Mouse (Mus musculus): ENCODE data around the gene Qsox2. TPM values are rescaled to one million over a fixed set of nuclear protein-coding genes. Genes with fewer than 3 reads are reported as not detected.

Gene Qsox2
- polyA plus RNA-seq, 1 experiment, result 17.2 TPM

DNA sequence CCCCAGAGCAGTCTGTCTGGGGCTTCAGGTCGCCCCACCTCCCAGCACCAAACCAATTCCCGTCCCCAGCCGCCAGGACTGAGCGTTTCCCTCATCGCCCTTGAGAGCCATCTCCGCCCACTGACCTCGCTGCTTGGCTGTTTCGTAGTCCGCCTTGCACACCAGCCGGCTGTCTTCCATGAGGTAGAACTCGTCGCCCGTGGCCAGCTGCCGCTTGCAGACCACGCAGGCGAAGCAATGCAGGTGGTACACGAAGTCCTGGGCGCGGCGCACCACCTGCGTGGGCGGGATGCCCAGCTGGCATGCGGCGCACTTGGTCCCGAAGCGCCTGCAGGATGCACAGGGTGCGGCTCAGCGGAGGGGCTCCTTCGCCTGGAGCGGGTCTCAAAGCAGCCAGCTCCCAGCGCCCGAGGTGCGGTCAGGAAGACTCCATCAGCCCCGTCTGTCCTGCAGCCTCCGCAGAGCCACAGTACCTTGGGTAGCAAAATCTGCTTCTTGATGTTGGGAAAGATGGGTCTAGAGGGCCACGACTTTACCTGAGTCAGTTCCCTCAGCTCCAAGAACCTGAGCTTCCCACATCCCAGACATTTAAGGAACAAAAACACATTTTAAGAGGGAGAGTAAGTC, 34.4 kb downstream of the Qsox2 start:
- peak overlapping the region; percentile 44 for H3K9ac ChIP-seq (ENCODE audit: low read depth, poor library complexity, severe bottlenecking)
- no peaks in the 10 kb centered on the region for H3K36me3 ChIP-seq (ENCODE audit: control insufficient read depth, insufficient read depth, low read length, poor library complexity, severe bottlenecking)
- TF ChIP-seq EP300 (IDR thresholded peaks at IDR 0.05; ENCODE audit: insufficient read depth, low read depth, low read length) (no peak), CTCF (IDR thresholded peaks at IDR 0.05; ENCODE audit: low read depth, low read length) (no peak), POLR2A (IDR thresholded peaks at IDR 0.05; ENCODE audit: insufficient read depth, low read length) (no peak)
- H3K27ac ChIP-seq (ENCODE audit: insufficient read depth, low read length), result no peak overlapping the region
- H3K27me3 ChIP-seq (ENCODE audit: control insufficient read depth, insufficient read depth, low read length, poor library complexity, severe bottlenecking), result peaks cover 2% of the 10 kb centered on the region
- no peaks in the 10 kb centered on the region for H3K9me3 ChIP-seq (replicated peaks; ENCODE audit: control insufficient read depth, insufficient read depth, low read length, poor library complexity, severe bottlenecking)
- no peaks in the 10 kb centered on the region for H3K4me1 ChIP-seq (ENCODE audit: control insufficient read depth, insufficient read depth, low read length)
- peak overlapping the region; percentile 44 for H3K4me3 ChIP-seq (ENCODE audit: low read depth, low read length)

GRCm38 (mm10) chr2:26201926-26202848, 35.1 kb downstream of the Qsox2 start:
- Histone ChIP-seq H3K36me3 (ENCODE audit: control insufficient read depth, insufficient read depth, low read length, poor library complexity, severe bottlenecking) (no peaks in the 10 kb centered on the region), H3K9ac (ENCODE audit: low read depth, poor library complexity, severe bottlenecking) (peak overlapping the region; percentile 44), H3K4me3 (ENCODE audit: low read depth, low read length) (peak overlapping the region; percentile 44), H3K27ac (ENCODE audit: insufficient read depth, low read length) (no peak overlapping the region), H3K4me1 (ENCODE audit: control insufficient read depth, insufficient read depth, low read length) (no peaks in the 10 kb centered on the region), H3K27me3 (ENCODE audit: control insufficient read depth, insufficient read depth, low read length, poor library complexity, severe bottlenecking) (peaks cover 2% of the 10 kb centered on the region), H3K9me3 (replicated peaks; ENCODE audit: control insufficient read depth, insufficient read depth, low read length, poor library complexity, severe bottlenecking) (no peaks in the 10 kb centered on the region)
- TF ChIP-seq CTCF (IDR thresholded peaks at IDR 0.05; ENCODE audit: low read depth, low read length) (no peak), EP300 (IDR thresholded peaks at IDR 0.05; ENCODE audit: insufficient read depth, low read depth, low read length) (no peak), POLR2A (IDR thresholded peaks at IDR 0.05; ENCODE audit: insufficient read depth, low read length) (no peak)

- Histone ChIP-seq H3K27ac (ENCODE audit: insufficient read depth, low read length) (no peak overlapping the region), H3K36me3 (ENCODE audit: control insufficient read depth, insufficient read depth, low read length, poor library complexity, severe bottlenecking) (no peaks in the 10 kb centered on the region), H3K9me3 (replicated peaks; ENCODE audit: control insufficient read depth, insufficient read depth, low read length, poor library complexity, severe bottlenecking) (no peaks in the 10 kb centered on the region), H3K9ac (ENCODE audit: low read depth, poor library complexity, severe bottlenecking) (no peak overlapping the region), H3K4me3 (ENCODE audit: low read depth, low read length) (no peak overlapping the region; the same call in 1 of the 2 replicates), H3K4me1 (ENCODE audit: control insufficient read depth, insufficient read depth, low read length) (peaks cover 11% of the 10 kb centered on the region), H3K27me3 (ENCODE audit: control insufficient read depth, insufficient read depth, low read length, poor library complexity, severe bottlenecking) (peaks cover 2% of the 10 kb centered on the region)
- TF ChIP-seq CTCF (IDR thresholded peaks at IDR 0.05; ENCODE audit: low read depth, low read length), result no peak
- TF ChIP-seq POLR2A (IDR thresholded peaks at IDR 0.05; ENCODE audit: insufficient read depth, low read length), result no peak
- no peak for TF ChIP-seq EP300 (IDR thresholded peaks at IDR 0.05; ENCODE audit: insufficient read depth, low read depth, low read length)
Measured at GRCm38 (mm10) chr2:26198488-26198887, 38.8 kb downstream of the Qsox2 start.

- H3K4me1 ChIP-seq (ENCODE audit: control insufficient read depth, insufficient read depth, low read length), result peaks cover 11% of the 10 kb centered on the region
- no peak overlapping the region for H3K9ac ChIP-seq (ENCODE audit: low read depth, poor library complexity, severe bottlenecking)
- no peak overlapping the region for H3K4me3 ChIP-seq (ENCODE audit: low read depth, low read length)
- no peaks in the 10 kb centered on the region for H3K27me3 ChIP-seq (ENCODE audit: control insufficient read depth, insufficient read depth, low read length, poor library complexity, severe bottlenecking)
- TF ChIP-seq CTCF (IDR thresholded peaks at IDR 0.05; ENCODE audit: low read depth, low read length) (no peak), POLR2A (IDR thresholded peaks at IDR 0.05; ENCODE audit: insufficient read depth, low read length) (no peak), EP300 (IDR thresholded peaks at IDR 0.05; ENCODE audit: insufficient read depth, low read depth, low read length) (no peak)
- no peaks in the 10 kb centered on the region for H3K9me3 ChIP-seq (replicated peaks; ENCODE audit: control insufficient read depth, insufficient read depth, low read length, poor library complexity, severe bottlenecking)
- H3K36me3 ChIP-seq (ENCODE audit: control insufficient read depth, insufficient read depth, low read length, poor library complexity, severe bottlenecking), result no peaks in the 10 kb centered on the region
- H3K27ac ChIP-seq (ENCODE audit: insufficient read depth, low read length), result no peak overlapping the region
Measured at GRCm38 (mm10) chr2:26194552-26195339, 42.6 kb downstream of the Qsox2 start.

DNA sequence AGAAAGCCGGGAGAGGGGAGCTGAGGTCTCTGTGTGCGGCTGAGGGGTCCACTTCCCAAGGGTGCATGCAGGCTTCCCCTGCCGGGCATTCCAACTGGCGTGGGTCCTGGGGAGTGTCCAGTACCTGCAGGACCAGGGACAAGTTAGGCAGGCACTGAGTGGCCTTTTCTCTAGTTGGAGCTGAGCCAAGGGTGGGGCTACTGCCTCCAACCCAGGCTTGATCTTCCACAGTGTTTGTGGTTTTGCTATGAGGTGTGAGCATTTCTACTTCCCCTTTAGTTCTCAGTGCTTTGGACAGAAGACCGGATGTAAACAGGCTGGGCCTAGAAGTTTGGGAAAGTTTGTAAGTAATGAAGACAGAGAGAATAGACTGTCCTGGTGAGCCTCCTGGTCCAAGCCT, 48.8 kb downstream of the Qsox2 start:
- Histone ChIP-seq H3K4me3 (ENCODE audit: low read depth, low read length) (no peak overlapping the region), H3K27me3 (ENCODE audit: control insufficient read depth, insufficient read depth, low read length, poor library complexity, severe bottlenecking) (no peaks in the 10 kb centered on the region), H3K27ac (ENCODE audit: insufficient read depth, low read length) (no peak overlapping the region), H3K9me3 (replicated peaks; ENCODE audit: control insufficient read depth, insufficient read depth, low read length, poor library complexity, severe bottlenecking) (no peaks in the 10 kb centered on the region), H3K9ac (ENCODE audit: low read depth, poor library complexity, severe bottlenecking) (no peak overlapping the region), H3K4me1 (ENCODE audit: control insufficient read depth, insufficient read depth, low read length) (no peaks in the 10 kb centered on the region), H3K36me3 (ENCODE audit: control insufficient read depth, insufficient read depth, low read length, poor library complexity, severe bottlenecking) (no peaks in the 10 kb centered on the region)
- TF ChIP-seq CTCF (IDR thresholded peaks at IDR 0.05; ENCODE audit: low read depth, low read length) (no peak), POLR2A (IDR thresholded peaks at IDR 0.05; ENCODE audit: insufficient read depth, low read length) (no peak), EP300 (IDR thresholded peaks at IDR 0.05; ENCODE audit: insufficient read depth, low read depth, low read length) (no peak)
